Mouse (Mus musculus): ENCODE measurements at regions not wholly inside any gene's neighbourhood (a gene's known extent, or its start where the extent isn't known, plus 50 kb on each side); places are given as distances from the start of the nearest gene placed in this dataset.

DNA sequence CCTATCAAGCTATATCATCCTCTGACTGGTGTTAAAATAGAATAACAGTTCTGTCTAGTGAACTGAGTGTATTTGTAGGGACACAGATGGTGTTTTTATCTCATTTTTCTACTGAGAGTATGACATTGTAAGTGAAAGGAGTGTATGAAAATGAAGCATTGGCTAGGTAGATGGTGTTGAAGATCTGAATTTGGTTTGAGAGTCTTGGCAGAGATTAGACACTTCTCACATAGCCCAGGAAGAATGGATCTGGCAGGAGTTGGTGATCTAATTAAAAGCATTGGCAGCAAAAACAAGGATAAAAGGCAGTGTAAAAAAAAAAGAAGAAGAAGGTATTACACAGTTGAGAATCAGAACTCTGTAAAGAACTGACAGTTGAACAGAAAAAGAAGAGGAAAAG is 900.4 kb upstream of the Pabpc4l start:
- no peak for TF ChIP-seq POLR2A (IDR thresholded peaks at IDR 0.05; ENCODE audit: borderline replicate concordance, extremely low read depth, insufficient read depth, insufficient read length, poor library complexity, severe bottlenecking)
- no peak for TF ChIP-seq CTCF (IDR thresholded peaks at IDR 0.05; ENCODE audit: borderline replicate concordance, extremely low read depth, insufficient read depth, insufficient read length)
- DNase-seq (ENCODE audit: low read depth), result peak; percentile 90

DNA sequence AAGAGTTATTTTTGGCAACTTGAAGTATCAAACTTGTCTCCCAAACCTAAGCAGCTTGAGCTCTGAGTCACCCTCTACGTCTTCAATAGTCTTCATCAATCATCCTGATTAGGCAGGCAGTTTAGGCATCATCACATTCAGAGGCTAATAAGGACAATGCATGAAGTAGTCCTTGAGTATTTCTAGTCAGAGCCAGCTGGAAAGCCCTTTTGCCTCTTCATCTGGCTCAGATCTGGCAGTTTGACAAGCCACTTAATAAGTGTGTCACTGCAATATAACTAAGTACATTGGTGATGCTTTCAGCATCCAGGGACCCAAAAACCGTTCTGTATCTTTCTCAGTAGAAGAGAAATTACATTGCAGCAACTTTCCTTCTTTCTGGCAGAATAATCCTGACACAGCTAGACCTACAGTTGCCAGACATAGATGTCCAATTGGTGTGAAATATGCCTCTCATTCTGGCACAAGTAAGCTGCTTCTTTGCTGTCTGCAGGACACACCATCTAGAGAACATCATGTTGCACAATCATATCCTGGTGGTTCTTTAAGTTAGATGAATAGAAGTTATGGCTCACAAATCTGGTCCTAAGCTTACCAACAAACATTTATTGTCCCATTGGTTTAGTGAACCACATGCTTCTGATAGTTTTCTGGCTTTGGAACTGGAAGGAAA is 868.5 kb upstream of the Pabpc4l start:
- TF ChIP-seq POLR2A (IDR thresholded peaks at IDR 0.05; ENCODE audit: borderline replicate concordance, extremely low read depth, insufficient read depth, insufficient read length, poor library complexity, severe bottlenecking) (no peak), CTCF (IDR thresholded peaks at IDR 0.05; ENCODE audit: borderline replicate concordance, extremely low read depth, insufficient read depth, insufficient read length) (no peak)
- DNase-seq (ENCODE audit: low read depth), result peak; percentile 19

DNA sequence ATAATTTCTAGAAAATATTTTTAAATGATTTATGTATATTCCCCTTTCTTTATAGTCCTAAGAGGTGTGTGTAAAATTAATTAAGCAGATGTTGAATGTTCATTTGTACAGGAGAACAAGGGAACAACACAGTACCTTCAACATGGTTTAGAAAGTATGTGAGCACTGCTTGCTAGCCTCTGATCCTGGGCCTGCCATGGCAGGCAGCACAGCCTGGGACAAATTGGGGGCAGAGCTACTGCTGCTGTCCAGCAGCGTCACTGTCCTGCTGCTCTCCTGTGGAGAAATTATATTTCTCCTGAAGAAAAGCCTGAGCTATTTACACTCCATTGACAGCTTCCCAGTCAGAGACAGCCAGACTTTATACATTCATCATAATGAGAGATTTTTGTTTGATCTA is 833.8 kb upstream of the Pabpc4l start:
- DNase-seq (ENCODE audit: low read depth), result peak; percentile 37
- TF ChIP-seq CTCF (IDR thresholded peaks at IDR 0.05; ENCODE audit: borderline replicate concordance, extremely low read depth, insufficient read depth, insufficient read length) (no peak), POLR2A (IDR thresholded peaks at IDR 0.05; ENCODE audit: borderline replicate concordance, extremely low read depth, insufficient read depth, insufficient read length, poor library complexity, severe bottlenecking) (no peak)

DNA sequence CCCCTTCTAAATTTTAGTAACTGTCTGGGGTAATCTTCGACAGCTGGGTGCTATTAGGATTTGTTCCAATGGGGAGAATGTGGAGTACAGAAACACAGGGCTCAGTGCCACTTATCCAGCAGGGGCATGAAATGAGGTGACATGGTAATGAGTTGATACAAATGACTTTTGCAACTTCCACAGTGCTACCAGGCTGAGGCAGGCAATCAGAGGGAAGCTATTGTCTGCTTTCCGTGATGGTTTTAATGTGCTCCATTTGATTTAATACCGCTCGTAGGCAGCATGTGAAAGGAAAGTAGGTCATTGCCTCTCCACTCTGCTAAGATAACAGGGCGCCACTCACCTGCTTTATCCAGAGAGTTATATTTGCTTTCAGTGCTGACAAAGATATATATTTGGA is 832.3 kb upstream of the Pabpc4l start:
- TF ChIP-seq CTCF (IDR thresholded peaks at IDR 0.05; ENCODE audit: borderline replicate concordance, extremely low read depth, insufficient read depth, insufficient read length), result no peak
- TF ChIP-seq POLR2A (IDR thresholded peaks at IDR 0.05; ENCODE audit: borderline replicate concordance, extremely low read depth, insufficient read depth, insufficient read length, poor library complexity, severe bottlenecking), result no peak
- DNase-seq (ENCODE audit: low read depth), result peak; percentile 75

DNA sequence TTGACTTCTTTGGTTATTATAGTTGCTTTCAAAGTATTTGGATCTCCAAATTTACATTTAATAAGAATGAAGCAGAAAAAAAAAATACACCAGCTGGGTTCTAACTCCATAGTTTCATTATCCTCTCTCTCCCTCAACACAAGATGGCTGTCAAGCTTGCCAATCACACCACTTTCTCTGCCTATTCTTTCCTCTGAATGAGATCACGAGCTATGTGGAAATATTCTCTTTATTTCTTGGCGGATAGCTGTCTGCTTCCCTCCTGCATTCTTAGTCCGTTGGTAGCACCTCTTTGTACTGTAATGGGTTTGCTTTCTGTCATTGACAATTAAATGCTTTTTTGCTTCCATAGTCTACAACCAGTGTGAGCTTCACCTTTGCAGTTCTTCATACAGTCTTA is 793.0 kb upstream of the Pabpc4l start:
- peak; percentile 52 for DNase-seq (ENCODE audit: low read depth)
- TF ChIP-seq CTCF (IDR thresholded peaks at IDR 0.05; ENCODE audit: borderline replicate concordance, extremely low read depth, insufficient read depth, insufficient read length) (no peak), POLR2A (IDR thresholded peaks at IDR 0.05; ENCODE audit: borderline replicate concordance, extremely low read depth, insufficient read depth, insufficient read length, poor library complexity, severe bottlenecking) (no peak)

DNA sequence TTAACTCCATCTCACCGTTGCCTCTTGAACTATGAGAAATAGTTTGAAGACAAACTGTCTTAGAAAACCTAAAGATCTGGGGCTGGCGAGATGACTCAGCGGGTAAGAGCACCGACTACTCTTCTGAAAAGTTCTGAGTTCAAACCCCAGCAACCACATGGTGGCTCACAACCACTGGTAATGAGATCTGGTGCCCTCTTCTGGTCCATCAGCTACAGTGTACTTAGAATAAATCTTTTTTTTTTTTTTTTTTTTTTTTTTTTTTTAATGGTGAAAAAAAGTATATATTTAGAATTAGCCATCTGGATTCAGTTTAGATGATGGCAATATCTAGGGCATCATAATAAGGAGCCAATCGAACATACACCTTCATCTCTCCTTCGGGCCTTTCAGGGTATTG is 782.2 kb upstream of the Pabpc4l start:
- DNase-seq (ENCODE audit: low read depth), result no peak
- TF ChIP-seq CTCF (IDR thresholded peaks at IDR 0.05; ENCODE audit: borderline replicate concordance, extremely low read depth, insufficient read depth, insufficient read length) (no peak), POLR2A (IDR thresholded peaks at IDR 0.05; ENCODE audit: borderline replicate concordance, extremely low read depth, insufficient read depth, insufficient read length, poor library complexity, severe bottlenecking) (no peak)

DNA sequence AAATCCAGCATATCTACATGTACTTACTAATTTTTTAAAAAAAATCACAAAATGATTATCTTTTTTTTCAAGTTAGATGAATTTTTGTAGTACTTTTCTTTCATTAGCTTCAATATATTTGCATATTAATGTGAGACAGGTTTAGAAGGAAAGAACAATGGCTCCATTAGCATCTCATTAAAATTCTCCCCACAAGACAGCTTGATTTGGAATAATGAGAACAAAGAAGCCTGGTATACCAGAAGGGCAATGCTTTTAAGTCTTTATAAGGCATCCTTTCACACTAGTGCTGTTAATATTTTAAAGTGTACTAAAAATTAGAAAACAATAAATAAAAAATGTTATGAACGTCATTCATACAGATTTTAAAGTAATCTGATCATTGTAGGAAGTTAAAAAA is 770.6 kb upstream of the Pabpc4l start:
- peak; percentile 83 for DNase-seq (ENCODE audit: low read depth)
- TF ChIP-seq CTCF (IDR thresholded peaks at IDR 0.05; ENCODE audit: borderline replicate concordance, extremely low read depth, insufficient read depth, insufficient read length), result no peak
- TF ChIP-seq POLR2A (IDR thresholded peaks at IDR 0.05; ENCODE audit: borderline replicate concordance, extremely low read depth, insufficient read depth, insufficient read length, poor library complexity, severe bottlenecking), result no peak

DNA sequence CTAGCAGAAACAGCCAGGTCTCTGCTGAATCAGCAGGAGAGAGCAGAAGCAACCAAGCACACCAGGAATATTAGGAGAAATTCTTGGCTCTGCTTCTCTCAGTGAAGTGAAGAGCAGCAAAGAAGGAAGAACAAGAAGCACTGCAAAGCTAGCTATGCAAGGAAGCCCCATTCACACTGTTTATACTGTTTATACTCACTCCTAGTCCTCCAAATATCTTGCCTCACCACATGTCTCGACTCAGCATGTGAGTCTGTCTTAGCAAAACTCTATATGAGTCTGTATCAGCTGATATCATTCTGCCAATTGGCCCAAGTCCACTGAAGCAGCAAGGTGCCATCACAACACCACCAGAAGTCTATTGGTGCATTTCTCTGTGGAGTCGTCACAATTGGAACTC is 765.1 kb upstream of the Pabpc4l start:
- DNase-seq (ENCODE audit: low read depth), result peak; percentile 62
- TF ChIP-seq POLR2A (IDR thresholded peaks at IDR 0.05; ENCODE audit: borderline replicate concordance, extremely low read depth, insufficient read depth, insufficient read length, poor library complexity, severe bottlenecking), result no peak
- TF ChIP-seq CTCF (IDR thresholded peaks at IDR 0.05; ENCODE audit: borderline replicate concordance, extremely low read depth, insufficient read depth, insufficient read length), result no peak

DNA sequence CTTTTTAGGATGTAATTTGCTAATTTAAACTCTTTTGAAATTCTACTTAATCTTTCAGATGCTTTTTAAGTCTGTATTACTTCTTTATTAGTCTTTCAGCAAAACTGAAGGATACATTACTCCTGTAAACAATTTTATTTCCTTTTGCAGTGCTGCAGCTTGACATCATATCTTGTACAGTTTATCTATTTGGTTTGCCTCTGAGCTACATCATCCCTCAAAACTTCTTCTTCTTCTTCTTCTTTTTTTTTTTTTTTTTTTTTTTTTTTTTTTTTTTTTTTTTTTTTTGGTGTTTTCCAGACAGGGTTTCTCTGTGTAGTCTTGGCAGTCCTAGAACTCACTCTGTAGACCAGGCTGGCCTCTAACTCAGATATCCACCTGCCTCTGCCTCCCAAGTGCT is 749.6 kb upstream of the Pabpc4l start:
- DNase-seq (ENCODE audit: low read depth), result no peak
- TF ChIP-seq POLR2A (IDR thresholded peaks at IDR 0.05; ENCODE audit: borderline replicate concordance, extremely low read depth, insufficient read depth, insufficient read length, poor library complexity, severe bottlenecking) (no peak), CTCF (IDR thresholded peaks at IDR 0.05; ENCODE audit: borderline replicate concordance, extremely low read depth, insufficient read depth, insufficient read length) (no peak)

DNA sequence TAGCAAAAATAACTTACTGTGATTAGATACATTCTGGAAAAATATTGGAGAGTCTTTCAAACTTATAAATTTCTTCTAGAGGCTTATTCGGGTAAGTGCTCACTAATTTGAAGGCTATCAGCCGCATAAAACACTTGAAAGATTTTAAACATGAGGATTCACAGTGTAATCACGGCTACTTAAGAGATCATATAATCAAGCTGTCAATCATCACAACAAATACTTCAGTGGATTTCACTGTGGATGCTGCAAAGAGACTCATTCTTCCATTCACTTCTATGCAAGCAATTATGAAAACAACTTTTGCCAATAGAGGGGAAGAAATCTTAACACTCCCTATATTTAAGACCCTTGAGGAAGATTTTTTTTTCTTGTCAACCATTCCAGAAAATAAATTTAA is 736.2 kb upstream of the Pabpc4l start:
- TF ChIP-seq POLR2A (IDR thresholded peaks at IDR 0.05; ENCODE audit: borderline replicate concordance, extremely low read depth, insufficient read depth, insufficient read length, poor library complexity, severe bottlenecking), result no peak
- no peak for TF ChIP-seq CTCF (IDR thresholded peaks at IDR 0.05; ENCODE audit: borderline replicate concordance, extremely low read depth, insufficient read depth, insufficient read length)
- DNase-seq (ENCODE audit: low read depth), result peak; percentile 64

DNA sequence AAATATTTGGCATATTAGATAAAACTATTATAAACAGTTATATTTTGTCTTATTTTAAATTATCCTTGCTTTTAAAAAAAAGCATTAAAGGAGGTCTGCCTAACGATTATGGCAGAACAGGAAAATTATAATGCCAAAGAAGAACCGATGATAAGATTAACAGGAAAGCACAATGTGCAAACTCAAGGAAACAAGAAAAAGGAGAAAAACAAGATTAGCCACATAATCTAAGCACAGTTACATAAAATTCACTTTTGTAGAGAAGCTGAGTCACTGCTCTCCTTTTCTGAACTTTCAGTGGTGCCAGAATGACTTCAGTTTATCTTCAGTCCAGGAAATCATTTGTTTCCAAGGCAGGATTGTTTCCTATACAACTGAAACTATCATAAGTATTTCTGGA is 734.7 kb upstream of the Pabpc4l start:
- TF ChIP-seq POLR2A (IDR thresholded peaks at IDR 0.05; ENCODE audit: borderline replicate concordance, extremely low read depth, insufficient read depth, insufficient read length, poor library complexity, severe bottlenecking) (no peak), CTCF (IDR thresholded peaks at IDR 0.05; ENCODE audit: borderline replicate concordance, extremely low read depth, insufficient read depth, insufficient read length) (no peak)
- no peak for DNase-seq (ENCODE audit: low read depth)

DNA sequence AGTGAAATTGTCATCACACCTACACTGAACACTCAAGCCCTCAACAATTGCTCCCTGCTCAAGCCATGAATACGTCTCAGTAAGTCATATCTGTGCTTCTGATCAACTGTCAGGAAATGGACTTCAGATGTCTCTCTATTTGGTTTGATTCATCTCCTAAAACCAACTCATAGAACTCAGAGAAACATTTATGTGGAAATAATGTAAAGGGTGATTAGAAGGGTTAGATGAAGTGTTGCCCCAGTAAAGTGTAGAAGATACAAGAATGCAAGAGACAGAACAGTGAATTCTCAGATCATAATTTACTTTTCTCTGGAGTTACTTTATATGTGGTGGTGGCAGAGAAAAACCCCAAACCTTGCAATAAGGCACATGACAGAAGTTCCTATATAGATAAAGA is 732.4 kb upstream of the Pabpc4l start:
- DNase-seq (ENCODE audit: low read depth), result no peak
- TF ChIP-seq POLR2A (IDR thresholded peaks at IDR 0.05; ENCODE audit: borderline replicate concordance, extremely low read depth, insufficient read depth, insufficient read length, poor library complexity, severe bottlenecking) (no peak), CTCF (IDR thresholded peaks at IDR 0.05; ENCODE audit: borderline replicate concordance, extremely low read depth, insufficient read depth, insufficient read length) (no peak)
